Mouse (Mus musculus) left cerebral cortex, postnatal 10 days (tissue): Measurements from ENCODE around the gene Slc17a8. TPM values are rescaled to one million over a fixed set of nuclear protein-coding genes. Genes with fewer than 3 reads are reported as not detected.
"Not testable (repeated sequence)": the region's sequence is repeated elsewhere in the genome, so short reads cannot be mapped to it uniquely, and the experiment has no call there.

Source experiments
- DNase-seq, 2 experiments: peaks; one replicate each; pipeline ENCODE4 v3.0.0; 2021 to 2022; ENCODE audit warnings: low spot score in 2 of 2, mixed read lengths in 1 of 2; ENCODE audit errors: extremely low spot score in 1 of 2
- intact Hi-C: fragments of 180-260 bp; cut with DNase I; formaldehyde crosslinking; loops from one replicate; pipeline ENCODE4 v1.15.1; 2025
- total RNA-seq, 2 experiments: library from RNA; stranded (reverse); gene quantifications; 2 replicates each; pipeline ENCODE4 v1.2.3; 2021

The Slc17a8 gene
- total RNA-seq, 2 experiments from 2014 or later, result 5.8 to 8.9 TPM

GRCm38 (mm10) chr10:89595935-89596334, 25.1 kb downstream of the Slc17a8 start:
- intact Hi-C loops, result no loop called here
- DNase-seq, result no peak

DNA sequence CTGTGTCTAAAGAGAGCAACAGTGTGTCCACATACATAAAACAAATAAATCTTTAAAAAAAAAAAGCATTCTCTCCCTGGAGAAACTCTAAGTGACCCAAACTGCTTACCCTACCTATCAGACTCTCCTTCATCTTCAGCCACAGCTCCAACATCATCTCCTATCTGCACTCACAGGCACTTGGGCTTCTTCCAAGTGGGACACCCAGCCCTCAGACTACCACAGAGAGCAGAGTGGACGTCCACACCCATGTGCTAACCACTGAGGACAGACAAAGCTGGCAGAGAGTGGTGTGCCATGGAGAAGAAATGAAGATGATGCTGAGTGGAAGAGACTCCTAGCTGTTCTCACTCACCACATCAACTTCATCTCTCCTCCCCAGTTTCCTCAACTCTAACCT, 25.5 kb downstream of the Slc17a8 start:
- intact Hi-C loops, result no loop called here
- DNase-seq, result no peak

- intact Hi-C loops, result no loop called here
- DNase-seq, result no peak
These were observed 26.7 kb downstream of the Slc17a8 start for GRCm38 (mm10) chr10:89594309-89594708.

GRCm38 (mm10) chr10:89592797-89593196, 28.3 kb downstream of the Slc17a8 start:
- peak in 1 of 2 experiments; percentile 11 for DNase-seq
- intact Hi-C loops, result no loop called here

GRCm38 (mm10) chr10:89589877-89590276, 31.2 kb downstream of the Slc17a8 start:
- intact Hi-C loops, result no loop called here
- DNase-seq, result no peak

DNA sequence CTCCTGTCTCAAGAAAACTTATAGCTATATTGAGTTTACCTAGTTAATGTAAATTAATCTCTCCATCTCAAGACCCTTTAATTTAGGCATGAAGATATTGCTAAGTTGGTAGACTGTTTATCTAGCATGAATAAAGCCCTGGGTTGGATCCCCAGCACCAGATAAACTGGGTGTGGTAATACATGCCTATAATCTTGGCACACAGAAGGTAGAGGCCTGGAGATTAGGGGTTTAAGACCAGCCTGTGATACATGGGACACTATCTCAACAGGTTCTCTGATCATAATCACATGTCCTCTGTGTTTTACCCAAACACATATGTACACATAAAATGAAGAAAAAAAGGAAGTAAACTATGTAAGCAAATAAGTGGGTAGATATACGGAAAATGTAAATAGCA, 32.3 kb downstream of the Slc17a8 start:
- intact Hi-C loops, result no loop called here
- no peak for DNase-seq

DNA sequence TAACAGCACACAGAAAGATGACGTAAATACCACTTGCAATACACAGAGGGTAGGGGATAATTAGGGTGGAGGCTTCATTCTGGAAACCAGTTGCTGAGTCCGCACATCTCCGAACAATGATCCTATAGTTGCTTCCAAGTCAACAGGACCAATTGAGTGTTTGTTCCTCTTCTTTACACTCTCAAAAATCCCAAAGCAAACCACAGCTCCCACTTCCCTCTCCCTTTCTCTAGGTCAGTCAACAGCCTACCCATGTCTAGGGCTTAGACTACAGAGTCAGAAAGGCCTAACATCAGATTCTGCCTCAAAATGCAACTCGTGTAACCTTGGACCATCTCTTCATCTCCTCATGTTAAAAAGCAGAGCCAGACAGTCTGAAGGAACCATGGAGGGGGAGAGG, 36.3 kb downstream of the Slc17a8 start:
- intact Hi-C loops, result no loop called here

DNA sequence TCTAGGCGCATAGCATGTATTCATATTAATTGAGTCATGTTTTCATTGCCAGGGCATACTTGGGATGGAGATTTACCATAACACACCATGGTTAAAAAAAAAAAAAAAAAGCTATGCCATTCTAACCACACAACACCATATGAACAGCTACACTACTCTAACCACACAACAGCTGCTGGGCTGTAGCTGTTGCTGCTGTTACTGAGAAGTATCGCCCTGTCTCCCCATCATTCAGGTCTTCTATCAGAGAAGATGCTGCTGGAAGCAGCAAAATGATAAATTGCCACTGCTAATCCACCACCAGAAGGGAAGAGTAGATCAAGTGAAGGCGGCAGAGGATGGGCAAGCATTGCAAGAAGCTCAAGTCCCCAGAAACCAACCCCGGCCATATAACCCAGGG, 42.3 kb downstream of the Slc17a8 start:
- intact Hi-C loops, result no loop called here
- DNase-seq, result no peak

More for the DNA sequence above, 36.3 kb downstream of the Slc17a8 start:
- no peak for DNase-seq

- intact Hi-C loops, result no loop called here
These were observed 43.4 kb downstream of the Slc17a8 start for GRCm38 (mm10) chr10:89577666-89578065.

GRCm38 (mm10) chr10:89573421-89573820, 47.6 kb downstream of the Slc17a8 start:
- intact Hi-C loops, result no loop called here
- DNase-seq, result no peak

More at GRCm38 (mm10) chr10:89577666-89578065, 43.4 kb downstream of the Slc17a8 start:
- DNase-seq, result no peak

DNA sequence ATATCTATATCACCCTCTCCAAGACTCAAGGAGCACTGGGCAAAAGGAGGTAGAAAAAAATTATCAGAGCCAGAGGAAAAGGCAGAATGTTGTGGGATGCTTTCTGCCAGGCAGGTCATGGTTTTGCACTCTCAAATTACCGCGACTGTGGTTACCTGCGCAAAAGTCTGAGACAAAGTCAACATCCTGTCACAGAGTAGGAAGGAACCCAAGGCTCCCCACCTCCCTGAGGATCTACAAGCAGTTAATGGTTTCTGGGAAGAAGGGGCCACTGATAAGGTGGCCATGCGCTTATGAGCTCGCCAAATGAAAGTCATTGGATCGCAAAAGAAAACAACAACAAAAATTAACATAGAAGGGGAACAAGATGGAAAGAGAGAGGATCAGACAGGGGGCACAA, 48.1 kb downstream of the Slc17a8 start:
- intact Hi-C loops, result no loop called here
- DNase-seq, result no peak

- no peak for DNase-seq
- intact Hi-C loops, result no loop called here
These were observed 53.7 kb downstream of the Slc17a8 start for GRCm38 (mm10) chr10:89567391-89567790.

DNA sequence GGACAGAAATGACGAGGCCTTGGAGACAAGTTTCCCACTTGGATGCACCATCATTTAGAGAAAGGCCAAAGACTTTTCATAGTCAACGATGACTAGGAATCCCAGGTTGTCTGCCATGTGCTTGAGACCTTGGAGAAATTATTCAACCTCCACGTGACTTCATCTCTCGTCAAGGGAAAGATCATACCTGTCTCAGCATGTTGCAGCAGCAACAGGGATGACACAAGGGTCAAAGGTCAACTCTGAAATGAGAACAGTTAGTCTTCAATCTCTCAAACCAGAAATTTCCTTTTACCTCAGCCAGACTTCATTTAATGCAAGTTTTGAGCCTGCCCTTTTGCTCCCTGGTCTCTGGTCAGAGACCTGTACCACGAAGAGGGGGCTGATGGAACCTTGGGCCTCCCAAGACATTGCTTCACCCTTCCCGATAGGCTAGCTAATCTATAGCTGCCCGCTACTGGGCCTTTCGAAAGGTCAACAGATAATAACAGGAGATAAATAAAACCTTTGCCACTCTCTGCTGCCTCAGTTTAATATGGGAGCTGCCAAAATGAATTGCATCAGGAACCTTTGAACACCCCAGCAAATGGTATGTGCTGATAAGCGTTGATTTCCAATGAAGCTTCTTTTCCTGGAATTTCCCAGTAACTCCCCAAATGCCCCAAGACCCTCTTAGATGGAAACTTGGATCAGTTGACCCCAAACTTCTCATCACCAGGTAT, 55.6 kb downstream of the Slc17a8 start:
- DNase-seq, result no peak
- intact Hi-C loops, result no loop called here

DNA sequence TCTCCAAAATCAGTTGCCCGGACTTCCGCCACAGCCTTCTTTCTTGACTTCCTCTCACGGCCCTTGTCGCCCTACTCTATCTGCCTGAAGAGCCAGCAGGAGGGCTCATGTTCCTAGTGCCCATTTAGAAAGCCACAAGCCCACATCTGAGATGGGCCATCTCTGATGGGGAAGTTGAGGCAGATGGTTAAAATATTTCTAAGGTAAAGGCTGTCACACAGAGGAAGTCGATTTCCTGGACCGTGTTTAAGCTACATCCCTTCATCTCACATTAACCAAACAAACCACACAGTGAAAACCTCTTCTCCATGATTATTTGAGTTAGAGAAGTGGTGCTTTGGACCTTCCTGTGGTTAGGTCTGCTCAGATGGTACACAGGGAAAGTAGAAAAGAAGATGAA, 58.9 kb downstream of the Slc17a8 start:
- intact Hi-C loops, result no loop called here
- no peak for DNase-seq

DNA sequence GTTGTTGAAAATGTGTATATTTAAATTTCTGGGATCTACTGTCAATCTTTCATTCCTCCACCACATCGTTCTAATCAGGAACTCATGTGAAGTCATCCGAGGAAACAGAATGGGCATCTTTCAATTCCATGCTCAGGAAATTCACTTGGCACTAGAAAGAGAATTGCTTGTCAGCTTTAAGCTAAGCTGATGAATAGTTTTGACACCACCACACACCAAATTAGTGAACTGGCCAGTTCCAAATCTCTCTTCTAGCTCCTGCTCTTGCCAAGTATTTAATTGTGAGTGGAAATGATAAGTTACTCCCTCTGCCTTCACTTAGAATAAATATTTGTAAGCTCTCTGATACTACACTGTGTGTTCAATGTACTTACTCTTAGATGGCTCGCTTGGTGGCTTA, 61.7 kb downstream of the Slc17a8 start:
- intact Hi-C loops, result no loop called here
- no peak for DNase-seq

- intact Hi-C loops, DNase-seq: not testable (repeated sequence)
These were observed 66.2 kb downstream of the Slc17a8 start for GRCm38 (mm10) chr10:89554885-89555284.

- DNase-seq, intact Hi-C loops: not testable (repeated sequence)
These were observed 67.2 kb downstream of the Slc17a8 start for GRCm38 (mm10) chr10:89553855-89554254.

DNA sequence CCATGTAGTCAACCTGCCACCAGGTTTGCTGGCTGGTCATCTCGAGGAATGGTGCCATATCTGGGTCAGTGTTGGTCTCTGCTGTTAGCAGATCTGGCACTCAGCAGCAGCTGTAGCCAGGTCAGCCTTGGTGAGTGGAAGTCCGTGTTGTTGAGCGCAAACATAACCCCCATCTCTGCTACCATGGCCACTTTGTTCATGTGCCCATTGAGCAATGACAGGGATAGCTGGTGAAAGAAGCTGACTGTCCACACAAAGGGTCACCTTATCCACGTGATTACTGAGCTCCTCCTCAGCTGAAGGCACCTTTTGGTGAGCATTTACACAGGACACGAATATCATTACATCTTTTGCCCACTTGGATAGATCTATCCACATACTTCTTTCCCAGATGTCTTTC, 68.0 kb downstream of the Slc17a8 start:
- no peak for DNase-seq
- intact Hi-C loops, result no loop called here

DNA sequence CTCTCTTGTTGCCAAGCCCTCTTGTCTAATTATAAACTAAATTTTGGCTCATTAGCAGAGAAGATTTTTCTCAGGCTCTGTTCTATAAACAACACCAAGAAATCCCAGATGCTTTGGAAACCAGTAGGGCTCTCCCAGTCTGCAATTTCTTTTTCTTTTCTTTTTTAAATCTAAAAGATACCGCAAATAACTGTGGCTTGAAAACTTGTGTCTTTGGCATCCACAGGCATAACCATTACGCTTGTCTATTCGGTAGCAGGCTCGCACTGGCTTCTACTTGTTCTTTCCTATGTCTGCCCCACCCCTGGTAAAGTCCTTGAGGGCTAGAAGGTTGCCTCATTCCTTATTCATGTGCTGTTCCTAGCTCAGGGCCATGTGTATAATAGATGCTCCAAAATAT, 69.4 kb downstream of the Slc17a8 start:
- intact Hi-C loops, result no loop called here
- peak in 1 of 2 experiments; percentile 31 for DNase-seq

- intact Hi-C loops, result no loop called here
- DNase-seq, result no peak
These were observed 73.0 kb downstream of the Slc17a8 start for GRCm38 (mm10) chr10:89548028-89548427.

- intact Hi-C loops, result no loop called here
- no peak for DNase-seq
These were observed 74.1 kb downstream of the Slc17a8 start for GRCm38 (mm10) chr10:89546989-89547388.
